Mouse (Mus musculus): Measurements from ENCODE around the gene Syt9.

GRCm38 (mm10) chr7:107362153-107362552 lies 8.4 kb upstream of the Syt9 start:
- TF ChIP-seq GATA1 (IDR thresholded peaks at IDR 0.05; ENCODE audit: borderline replicate concordance, low read length) (no peak), FLI1 (IDR thresholded peaks at IDR 0.05; ENCODE audit: low read length) (no peak)
